Mouse (Mus musculus) spleen, postnatal 14 days (tissue): ENCODE measurements around the gene Gm9733.
"Not testable (repeated sequence)": the region's sequence is repeated elsewhere in the genome, so short reads cannot be mapped to it uniquely, and the experiment has no call there.

Source experiments
- DNase-seq, 2 experiments: peaks; one replicate each; pipeline ENCODE4 v3.0.0; 2021 to 2022; ENCODE audit warnings: low spot score in 2 of 2

Gm9733 gene

GRCm38 (mm10) chr3:15332063-15332462, at the start of gene Gm9733:
Gm9733 (minus strand) TSS chr3:15332302.
- no peak for DNase-seq

GRCm38 (mm10) chr3:15355690-15356089, 23.6 kb upstream of the Gm9733 start:
- DNase-seq = not testable (repeated sequence)

GRCm38 (mm10) chr3:15350318-15350717, 18.2 kb upstream of the Gm9733 start:
- not testable (repeated sequence) for DNase-seq

- not testable (repeated sequence) for DNase-seq
These were observed 13.5 kb upstream of the Gm9733 start for GRCm38 (mm10) chr3:15345606-15346005.

- no peak for DNase-seq
These were observed 8.2 kb upstream of the Gm9733 start for GRCm38 (mm10) chr3:15340287-15340686.

GRCm38 (mm10) chr3:15334182-15334581, 2.1 kb upstream of the Gm9733 start:
- DNase-seq = no peak

- DNase-seq = no peak
These were observed 557 bp downstream of the Gm9733 start for GRCm38 (mm10) chr3:15331545-15331944.

DNA sequence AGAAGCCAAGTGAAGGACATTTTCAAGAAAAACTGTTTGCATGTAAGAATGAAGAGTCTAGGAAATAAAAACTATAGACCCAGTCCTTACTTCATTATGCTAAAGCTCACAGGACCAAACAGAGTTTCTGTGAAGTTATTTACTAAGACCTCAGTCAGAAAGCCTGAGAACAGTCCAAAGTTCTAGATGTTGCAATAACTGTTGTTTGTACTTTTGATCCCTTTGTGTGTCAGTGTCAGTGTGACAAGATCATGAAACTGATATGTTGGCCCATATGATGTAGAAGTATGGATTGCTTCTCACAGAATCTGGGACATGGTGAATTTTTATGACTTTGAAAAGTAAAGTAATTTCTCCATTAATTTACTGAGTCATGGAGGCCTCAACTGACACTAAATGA, 2.6 kb downstream of the Gm9733 start:
- DNase-seq = no peak

DNA sequence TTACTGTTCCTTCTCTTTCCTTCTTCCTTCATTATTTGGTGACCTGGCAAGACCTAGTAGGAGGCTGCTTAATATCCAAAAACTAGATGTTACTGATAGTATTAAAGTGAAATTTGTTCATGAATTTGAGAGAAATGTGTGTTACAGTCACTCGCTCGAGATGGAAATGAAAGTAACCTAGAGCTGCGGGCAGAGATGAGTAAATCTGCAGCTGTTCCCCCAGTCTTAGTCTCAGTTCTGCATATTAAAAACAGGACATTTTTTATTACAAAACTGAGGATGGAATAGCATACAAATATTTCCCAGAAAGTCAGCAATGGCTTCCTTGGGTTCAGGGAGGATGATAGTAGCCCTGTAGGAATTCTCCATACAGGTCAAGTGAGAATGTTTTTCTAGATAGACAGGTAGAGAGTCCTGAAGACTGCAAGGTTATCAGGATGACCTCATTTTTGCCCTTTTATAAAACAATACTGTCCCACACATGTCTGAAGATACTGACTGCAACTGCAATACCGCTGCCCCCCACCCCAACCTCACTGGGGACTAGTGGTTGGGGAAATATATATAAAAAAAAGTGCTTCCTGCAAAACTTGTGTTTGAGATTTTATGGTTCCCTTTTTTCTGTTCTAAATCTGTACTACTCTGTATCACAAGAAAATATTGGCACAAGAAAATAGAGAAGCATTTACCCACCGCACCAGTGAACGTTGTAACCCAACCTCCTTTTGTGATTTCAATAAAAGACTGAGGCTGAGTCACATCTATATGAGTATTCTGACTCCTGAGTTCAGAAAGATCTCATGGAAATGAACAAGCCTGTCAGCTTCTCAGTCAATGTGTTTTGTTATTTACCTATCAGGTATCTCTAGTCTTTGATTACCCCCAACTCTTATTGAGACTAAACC, 47.4 kb downstream of the Gm9733 start:
- DNase-seq = no peak

DNA sequence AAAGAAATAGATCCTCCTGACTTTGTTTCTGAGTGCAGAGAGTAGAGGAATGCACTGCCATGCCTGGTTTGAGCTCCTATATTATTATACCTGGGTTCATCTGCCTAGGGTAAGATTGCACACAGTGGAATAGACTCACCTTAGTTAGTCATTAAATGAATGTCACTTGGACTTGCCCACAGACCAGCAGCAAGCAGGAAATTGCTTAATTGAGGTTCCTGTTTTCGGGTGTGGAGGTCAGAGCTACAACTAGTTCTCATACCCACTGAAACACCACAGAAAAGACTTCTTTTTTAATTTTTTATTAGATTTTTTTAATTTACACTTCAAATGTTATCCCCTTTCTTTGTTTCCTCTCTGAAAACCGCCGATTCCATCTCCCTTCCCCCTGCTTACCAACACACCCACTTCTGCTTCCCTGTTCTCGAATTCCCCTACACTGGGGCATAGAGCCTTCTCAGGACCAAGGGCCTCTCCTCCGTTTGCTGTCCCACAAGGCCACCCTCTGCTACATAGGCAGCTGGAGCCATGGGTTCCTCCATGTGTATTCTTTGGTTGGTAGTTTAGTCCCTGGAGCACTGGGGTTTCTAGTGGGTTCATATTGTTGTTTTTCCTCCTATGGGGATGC, 56.1 kb downstream of the Gm9733 start:
- DNase-seq = no peak

DNA sequence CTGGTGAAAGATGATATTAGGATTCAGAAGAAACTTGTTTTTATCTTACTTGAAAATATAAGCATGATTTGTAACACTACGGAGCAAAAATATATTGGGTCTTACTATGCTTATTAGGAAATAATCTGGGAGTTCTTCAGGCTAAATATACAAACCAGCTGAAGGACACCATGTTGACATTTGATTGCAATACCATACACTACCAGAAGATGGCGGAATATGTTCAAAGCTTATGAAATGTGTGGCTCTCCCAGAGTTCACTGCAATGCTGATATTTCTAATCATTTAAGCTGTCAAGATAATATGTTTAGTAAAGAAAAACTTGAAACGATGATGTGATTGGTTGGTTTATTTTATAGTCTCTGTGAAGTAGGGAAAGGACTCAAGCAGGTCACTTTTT, 67.7 kb downstream of the Gm9733 start:
- DNase-seq = no peak

DNA sequence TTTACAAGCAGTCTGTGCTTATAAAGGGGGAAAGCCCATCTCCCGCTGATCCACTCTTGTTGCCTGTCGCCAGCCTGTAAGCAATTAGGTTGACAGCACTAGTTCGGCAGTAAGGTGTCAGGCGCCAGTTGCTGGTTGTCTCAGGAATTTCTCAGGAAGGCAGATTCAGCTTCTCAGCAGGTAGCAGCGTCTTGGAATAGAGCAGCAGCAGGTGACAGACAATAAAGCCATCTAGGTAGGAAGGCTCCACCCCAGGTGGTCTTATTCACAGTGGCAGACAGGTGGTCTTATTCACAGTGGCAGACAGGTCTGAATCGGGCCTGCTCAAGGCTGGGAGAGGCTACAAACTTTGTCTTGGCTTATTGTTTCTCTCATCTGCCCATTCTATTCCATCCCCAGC, 76.4 kb downstream of the Gm9733 start:
- no peak for DNase-seq
